Mouse (Mus musculus) G1E (cell line): ENCODE data around the gene Sgf29. TPM values are rescaled to one million over a fixed set of nuclear protein-coding genes. Genes with fewer than 3 reads are reported as not detected.
A peak's percentile ranks its signal among the peaks of the same experiment; 100 is the strongest.

Experiments
- ATAC-seq: 2 replicates; pipeline ENCODE4 v1.8.0; 2016; ENCODE audit warnings: mild to moderate bottlenecking; ENCODE audit not compliant: insufficient number of reproducible peaks, poor library complexity, low FRiP score, severe bottlenecking; ENCODE audit errors: extremely low read depth
- DNase-seq: peaks from one replicate; pipeline ENCODE4 v3.0.0; 2012; ENCODE audit warnings: low spot score
- H3K27me3 ChIP-seq: 2 replicates; pipeline ENCODE4 v1.6.1; 2012; ENCODE audit warnings: mild to moderate bottlenecking, low read length, inconsistent platforms; ENCODE audit not compliant: insufficient read depth
- H3K36me3 ChIP-seq: replicated peaks from 2 replicates; pipeline ENCODE3; 2012; ENCODE audit warnings: mild to moderate bottlenecking, inconsistent platforms
- H3K4me1 ChIP-seq: 2 replicates; pipeline ENCODE4 v1.6.1; 2012; ENCODE audit warnings: low read depth, low read length, inconsistent platforms, mixed read lengths; ENCODE audit not compliant: insufficient read depth
- H3K4me3 ChIP-seq: 2 replicates; pipeline ENCODE4 v1.5.1; 2012; ENCODE audit warnings: low read depth, mild to moderate bottlenecking, inconsistent platforms, low read length, moderate library complexity, mixed read lengths
- H3K9me3 ChIP-seq: replicated peaks from 2 replicates; pipeline ENCODE4 v1.6.1; 2012; ENCODE audit warnings: inconsistent platforms
- CTCF ChIP-seq: IDR thresholded peaks from 2 replicates; pipeline ENCODE4 v1.5.1; 2012; ENCODE audit warnings: low read depth, low read length, inconsistent platforms, mixed read lengths
- GATA1 ChIP-seq: IDR thresholded peaks from 2 replicates; pipeline ENCODE4 v1.6.1; 2012; ENCODE audit warnings: borderline replicate concordance, low read length, inconsistent platforms, mixed read lengths
- GATA2 ChIP-seq: IDR thresholded peaks from 2 replicates; pipeline ENCODE4 v1.6.1; 2012; ENCODE audit warnings: low read depth, low read length, inconsistent platforms, borderline replicate concordance
- POLR2AphosphoS5 ChIP-seq: IDR thresholded peaks from 2 replicates; pipeline ENCODE4 v1.6.1; 2012; ENCODE audit warnings: low read depth, low read length, inconsistent platforms; ENCODE audit not compliant: insufficient replicate concordance
- TAL1 ChIP-seq: conservative IDR thresholded peaks from 2 replicates; pipeline ENCODE4 v1.6.1; 2012; ENCODE audit warnings: low read depth, low read length, inconsistent platforms, mixed read lengths
- polyA plus RNA-seq: library from polyadenylated mRNA; stranded (reverse); fragments of >175 nt; gene quantifications from 2 replicates; pipeline ENCODE4 v1.2.3, GENCODE M21; 2012
- total RNA-seq, 2 experiments: library from RNA; stranded (forward) in 1 of 2; stranded (reverse) in 1 of 2; fragments of 200-1000 nt in 1 of 2; fragments of >200 nt in 1 of 2; fragmentation: Nextera tagmentation in 1 of 2; gene quantifications; 2 replicates each; pipeline ENCODE4 v1.2.3; 2014 to 2017

The Sgf29 gene
- total RNA-seq (2014; fragmentation: Nextera tagmentation) (159 and 175 TPM in 2 replicates), total RNA-seq (2017) (36.8 and 57.3 TPM in 2 replicates), polyA plus RNA-seq (61.3 and 124 TPM in 2 replicates)

DNA sequence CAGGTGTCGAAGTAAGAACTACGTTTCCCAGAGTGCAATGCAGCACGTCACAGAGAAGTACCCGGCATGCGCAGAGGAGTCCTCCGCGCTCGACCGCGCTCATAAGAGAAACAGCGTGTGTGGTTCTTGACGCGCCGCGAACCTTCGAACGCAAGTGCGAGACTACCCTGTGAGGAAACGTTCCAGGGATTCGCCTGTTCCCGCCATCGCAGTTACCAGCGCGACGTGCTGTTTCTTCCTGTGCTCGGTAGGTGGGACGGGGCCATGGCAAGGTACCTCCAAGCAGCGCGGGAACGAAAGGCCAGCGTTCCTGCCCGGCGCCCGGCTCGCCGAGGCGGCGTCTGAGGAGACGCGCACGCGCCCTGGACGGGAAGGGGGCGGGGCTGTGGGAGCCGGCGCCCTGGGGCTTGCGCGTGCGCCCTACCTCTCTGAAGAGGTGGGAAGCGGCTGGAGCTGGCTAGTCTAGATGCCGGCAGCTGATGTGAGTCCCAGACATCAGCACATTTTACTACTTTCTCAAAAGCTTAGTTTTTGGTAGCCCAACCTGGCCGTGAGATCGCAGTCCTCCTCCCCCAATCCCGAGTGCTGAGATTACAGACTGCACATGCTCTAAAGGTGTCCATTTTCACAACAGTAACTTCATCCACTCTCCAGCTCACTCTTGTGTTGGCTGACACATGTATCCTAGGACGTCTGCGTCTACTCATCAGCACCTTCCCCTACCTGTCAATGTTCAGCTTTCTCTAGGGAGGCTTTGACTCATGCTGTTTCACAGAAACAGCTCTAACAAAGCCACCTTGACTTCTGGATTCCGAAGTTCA is at the start of gene Sgf29:
TSS of gene Sgf29 (plus strand) at position 79 of the 821 bp plus-strand sequence.
- no peaks in the 10 kb centered on the region for H3K27me3 ChIP-seq
- ATAC-seq (peak; percentile 47; the same call in 1 of the 2 replicates), DNase-seq (peak; percentile 82)
- TF ChIP-seq POLR2AphosphoS5: no peak
- TF ChIP-seq CTCF: no peak
- TF ChIP-seq GATA1: no peak
- TF ChIP-seq GATA2: no peak
- TF ChIP-seq TAL1: no peak
- peaks cover 60% of the 10 kb centered on the region for H3K4me1 ChIP-seq
- peak within 1 kb of the TSS; percentile 83 for H3K4me3 ChIP-seq
- H3K36me3 ChIP-seq: peaks cover 19% of the 10 kb centered on the region
- no peaks in the 10 kb centered on the region for H3K9me3 ChIP-seq

DNA sequence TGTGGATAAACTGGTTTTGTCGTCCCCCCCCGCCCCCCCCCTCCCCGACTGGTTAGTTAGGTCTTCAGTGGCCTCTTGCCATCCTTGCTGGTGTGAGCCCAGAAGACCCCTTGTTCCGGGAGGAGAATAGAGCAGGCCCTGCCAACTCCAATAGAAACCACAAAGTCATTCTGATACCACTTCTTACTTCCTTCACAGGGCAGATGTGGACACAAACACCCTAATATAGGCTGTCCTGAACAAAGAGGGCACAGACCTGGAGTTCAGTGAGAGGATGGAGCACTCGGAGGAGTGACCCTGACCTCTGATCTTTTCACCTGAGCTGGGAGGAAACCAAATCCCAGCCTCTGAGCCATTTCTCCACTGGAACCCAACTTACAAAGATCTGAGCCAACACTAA is 47.2 kb upstream of the Sgf29 start:
- Histone ChIP-seq H3K4me3 (no peak overlapping the region), H3K4me1 (peaks cover 5% of the 10 kb centered on the region), H3K27me3 (peaks cover 58% of the 10 kb centered on the region), H3K9me3 (no peaks in the 10 kb centered on the region), H3K36me3 (no peaks in the 10 kb centered on the region)
- no peak for TF ChIP-seq GATA2
- no peak for TF ChIP-seq GATA1
- TF ChIP-seq CTCF: no peak
- TF ChIP-seq POLR2AphosphoS5: no peak
- TF ChIP-seq TAL1: no peak
- no peak for DNase-seq
- ATAC-seq: no peak

DNA sequence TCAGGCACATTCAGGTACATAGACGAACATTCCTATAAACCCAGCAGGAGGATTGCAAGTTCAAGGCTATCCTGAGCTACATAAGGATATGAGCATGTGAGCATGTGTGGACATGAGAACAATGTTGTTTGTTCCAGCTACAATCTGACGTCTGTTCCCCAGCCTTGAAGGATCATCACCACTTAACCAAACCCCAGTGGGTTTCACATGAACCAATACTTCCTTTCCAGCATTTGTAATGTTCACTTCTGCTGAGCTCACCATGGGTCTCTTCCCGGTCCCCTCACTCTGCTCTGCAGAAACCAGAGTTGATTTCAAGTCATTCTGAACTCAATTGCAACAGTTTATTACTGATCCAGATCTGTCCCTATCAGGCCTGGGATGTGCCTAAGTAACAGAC is 46.5 kb upstream of the Sgf29 start:
- DNase-seq (no peak), ATAC-seq (no peak)
- Histone ChIP-seq H3K36me3 (no peaks in the 10 kb centered on the region), H3K4me1 (peaks cover 5% of the 10 kb centered on the region), H3K4me3 (no peak overlapping the region), H3K27me3 (peaks cover 60% of the 10 kb centered on the region), H3K9me3 (no peaks in the 10 kb centered on the region)
- no peak for TF ChIP-seq TAL1
- TF ChIP-seq GATA1: no peak
- no peak for TF ChIP-seq GATA2
- TF ChIP-seq POLR2AphosphoS5: no peak
- TF ChIP-seq CTCF: no peak

DNA sequence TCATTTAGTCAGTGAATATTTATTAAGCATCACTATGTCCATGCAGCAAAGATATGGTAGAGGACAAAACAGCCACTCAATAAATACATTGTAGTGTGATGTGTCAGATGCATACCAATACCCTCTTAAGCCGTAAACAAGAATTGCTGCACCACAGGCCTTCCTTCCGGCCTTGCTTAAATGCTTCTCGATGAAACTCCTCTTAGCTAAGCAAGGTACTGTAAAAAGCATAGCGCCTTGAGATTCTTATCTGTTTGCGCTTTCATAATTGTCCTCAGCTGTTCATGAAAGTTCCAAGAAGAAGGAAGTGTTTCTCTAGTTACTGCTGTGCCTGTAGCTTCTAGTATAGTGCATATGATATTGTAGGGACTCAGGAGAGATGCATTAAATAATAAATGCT is 42.5 kb upstream of the Sgf29 start:
- ATAC-seq: no peak
- Histone ChIP-seq H3K4me3 (no peak overlapping the region), H3K4me1 (peaks cover 7% of the 10 kb centered on the region; the same call in 1 of the 2 replicates), H3K27me3 (peaks cover 48% of the 10 kb centered on the region), H3K36me3 (no peaks in the 10 kb centered on the region), H3K9me3 (no peaks in the 10 kb centered on the region)
- TF ChIP-seq GATA2 (no peak), CTCF (no peak), TAL1 (no peak), GATA1 (no peak), POLR2AphosphoS5 (no peak)
- no peak for DNase-seq

DNA sequence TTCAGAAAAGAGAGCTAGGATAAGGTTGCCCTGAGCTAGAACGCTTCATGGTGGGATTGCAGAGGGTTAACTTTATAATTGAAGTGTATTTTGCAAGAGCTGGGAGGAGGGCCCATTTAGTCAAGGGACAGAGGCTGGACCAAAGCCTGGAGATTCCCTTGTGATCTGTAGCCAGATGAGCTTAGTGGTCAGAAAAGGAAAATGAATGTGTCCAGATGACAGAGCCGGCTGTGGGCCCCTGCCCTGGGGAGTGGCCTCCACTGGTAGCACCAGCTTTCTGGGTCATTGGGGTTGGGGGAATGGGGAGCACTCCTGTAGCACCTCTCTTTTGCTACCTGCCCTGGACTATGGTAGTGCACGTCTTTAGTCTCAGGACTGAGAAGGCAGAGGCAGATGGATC is 42.0 kb upstream of the Sgf29 start:
- peaks cover 7% of the 10 kb centered on the region; the same call in 1 of the 2 replicates for H3K4me1 ChIP-seq
- H3K9me3 ChIP-seq: no peaks in the 10 kb centered on the region
- ATAC-seq: no peak
- TF ChIP-seq GATA2 (no peak), GATA1 (no peak), CTCF (no peak), TAL1 (no peak), POLR2AphosphoS5 (no peak)
- no peak overlapping the region for H3K4me3 ChIP-seq
- no peak for DNase-seq
- H3K27me3 ChIP-seq: peaks cover 45% of the 10 kb centered on the region
- H3K36me3 ChIP-seq: no peaks in the 10 kb centered on the region

DNA sequence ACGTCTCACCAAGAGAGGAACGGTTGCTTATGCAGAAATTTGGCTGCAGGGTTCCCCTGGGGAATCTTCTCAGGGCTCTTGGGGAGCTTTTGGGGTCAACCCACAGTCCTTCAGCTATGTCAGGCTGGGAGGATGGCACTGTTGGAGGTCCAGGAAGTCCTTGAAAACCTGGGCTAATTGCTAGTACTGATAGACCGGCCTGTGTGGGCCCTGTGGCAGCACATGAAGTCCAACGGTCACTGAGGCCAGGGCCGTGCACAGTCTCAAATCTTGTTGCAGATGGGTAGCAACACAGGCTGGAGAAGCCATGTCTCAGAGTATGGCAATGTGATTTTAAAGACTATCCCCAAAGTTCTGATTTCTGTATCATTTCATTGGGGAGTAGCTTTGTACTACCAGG is 41.3 kb upstream of the Sgf29 start:
- Histone ChIP-seq H3K27me3 (peaks cover 38% of the 10 kb centered on the region), H3K4me3 (no peak overlapping the region), H3K36me3 (no peaks in the 10 kb centered on the region), H3K4me1 (peaks cover 7% of the 10 kb centered on the region; the same call in 1 of the 2 replicates), H3K9me3 (no peaks in the 10 kb centered on the region)
- ATAC-seq (no peak), DNase-seq (no peak)
- TF ChIP-seq TAL1: no peak
- TF ChIP-seq GATA2: no peak
- TF ChIP-seq GATA1: no peak
- no peak for TF ChIP-seq POLR2AphosphoS5
- no peak for TF ChIP-seq CTCF
